Comparison of ENCODE assay signal across 34 mouse cellular contexts in genomic region chr5:120583511-120583910, GRCm38 (mm10). TPM values are rescaled to one million over a fixed set of nuclear protein-coding genes. Genes with fewer than 3 reads are reported as not detected.
DNase-seq lines count a peak whose midpoint lies in the region; ATAC-seq and TF ChIP-seq lines count a peak whose summit lies in the region.
"Had no signal": no experiment of that assay in that cellular context is flagged by ENCODE, and none has a peak within 500 bp of the region (broad histone marks: within the 10 kb centered on the region; RNA-seq: fewer than 3 reads in every experiment).

No protein-coding gene starts in this region.

- peaks cover 35% of the 10 kb centered on the region for H3K36me3 ChIP-seq in intestine, postnatal 0 days (ENCODE audit: control insufficient read depth, insufficient read depth)
- peaks cover 14% of the 10 kb centered on the region for H3K36me3 ChIP-seq in intestine, embryonic 15.5 days
- H3K36me3 ChIP-seq: midbrain, embryonic 15.5 days had no signal

- ATAC-seq in intestine, postnatal 0 days = no peak
- no peak for ATAC-seq in intestine, embryonic 15.5 days
- ATAC-seq in CD4-positive, CD25-positive, alpha-beta regulatory T cell, adult 4 months = peak; percentile 43
- ATAC-seq: forebrain, embryonic 13.5 days; intestine, embryonic 16.5 days; midbrain, embryonic 15.5 days; Patski had no signal

- DNase-seq in 416B (ENCODE audit: low read depth) = peak; percentile 65
- DNase-seq in induced T-regulatory cell, adult 2 months (ENCODE audit: low read depth) = peak; percentile 65
- no peak for DNase-seq in thymus, postnatal 14 days
- no peak for DNase-seq in adrenal gland, adult (ENCODE audit: inconsistent age in 2 of 2, low spot score in 1 of 2)
- DNase-seq in ovary, postnatal 14 days (ENCODE audit: low spot score) = no peak
- DNase-seq: adrenal gland, adult 2 months; adrenal gland, postnatal 36 days; cerebellum, adult 2 months; cerebellum, postnatal 14 days; gastrocnemius, postnatal 36 days; heart, adult 2 months; lung, adult 2 months; lung, postnatal 10 days; right cerebral cortex, adult 18-20 months had no signal

- no peaks in the 10 kb centered on the region for H3K9me3 ChIP-seq in intestine, postnatal 0 days (ENCODE audit: control insufficient read depth)
- no peaks in the 10 kb centered on the region for H3K9me3 ChIP-seq in intestine, embryonic 15.5 days
- H3K9me3 ChIP-seq: forebrain, embryonic 13.5 days; heart, embryonic 12.5 days; limb, embryonic 12.5 days; midbrain, embryonic 10.5 days; midbrain, embryonic 15.5 days had no signal

- H3K4me2 ChIP-seq in intestine, postnatal 0 days (replicated peaks; ENCODE audit: low read depth) = no peak overlapping the region
- H3K4me2 ChIP-seq in intestine, embryonic 15.5 days (replicated peaks) = no peak overlapping the region
- H3K4me2 ChIP-seq: forebrain, embryonic 13.5 days; heart, embryonic 12.5 days; hindbrain, embryonic 14.5 days; limb, embryonic 12.5 days; midbrain, embryonic 15.5 days had no signal

- H3K9ac ChIP-seq in intestine, postnatal 0 days (ENCODE audit: low read depth, low read length) = no peak overlapping the region
- H3K9ac ChIP-seq in intestine, embryonic 15.5 days = no peak overlapping the region
- H3K9ac ChIP-seq: forebrain, embryonic 13.5 days; heart, embryonic 12.5 days; hindbrain, embryonic 14.5 days; limb, embryonic 12.5 days; midbrain, embryonic 15.5 days had no signal

- no peak for TF ChIP-seq CTCF in intestine, postnatal 0 days (IDR thresholded peaks at IDR 0.05; ENCODE audit: low read depth)

- H3K27ac ChIP-seq in intestine, postnatal 0 days (ENCODE audit: low read depth, low read length) = peak overlapping the region; percentile 21; the same call in 1 of the 2 replicates
- H3K27ac ChIP-seq in intestine, embryonic 15.5 days = no peak overlapping the region
- H3K27ac ChIP-seq: forebrain, embryonic 13.5 days; hindbrain, embryonic 14.5 days; left cerebral cortex, adult 2 months; limb, embryonic 12.5 days; midbrain, embryonic 10.5 days; midbrain, embryonic 15.5 days had no signal

- H3K4me1 ChIP-seq in intestine, postnatal 0 days (replicated peaks; ENCODE audit: control insufficient read depth, insufficient read depth, low read length) = peaks cover 9% of the 10 kb centered on the region
- H3K4me1 ChIP-seq in intestine, embryonic 15.5 days (replicated peaks) = peaks cover 53% of the 10 kb centered on the region

- WGBS in intestine, postnatal 0 days = 87% methylated on average over 4 of the region's 4 CpGs
- WGBS in intestine, embryonic 15.5 days = 90% methylated on average over 4 of the region's 4 CpGs

- no peaks in the 10 kb centered on the region for H3K27me3 ChIP-seq in intestine, postnatal 0 days (replicated peaks; ENCODE audit: control insufficient read depth, insufficient read depth, low read length)
- H3K27me3 ChIP-seq in intestine, embryonic 15.5 days (replicated peaks) = no peaks in the 10 kb centered on the region
- H3K27me3 ChIP-seq: forebrain, embryonic 13.5 days; heart, embryonic 12.5 days; limb, embryonic 12.5 days; midbrain, embryonic 15.5 days; Patski had no signal

- H3K4me3 ChIP-seq in intestine, postnatal 0 days (ENCODE audit: low read depth, low read length) = no peak overlapping the region
- no peak overlapping the region for H3K4me3 ChIP-seq in intestine, embryonic 15.5 days (replicated peaks)
- H3K4me3 ChIP-seq: forebrain, embryonic 13.5 days; heart, adult 2 months; heart, embryonic 12.5 days; left cerebral cortex, adult 2 months; limb, embryonic 12.5 days; midbrain, embryonic 10.5 days; midbrain, embryonic 15.5 days had no signal

RNA-seq across cellular contexts. Expression of gene Tpcn1, which starts 5.0 kb away (rescaled TPM):
- polyA plus RNA-seq in intestine, postnatal 0 days (2015; fragmentation: Nextera tagmentation; extraction: Ambion mirVana) = 31.5 and 35.6 TPM in 2 replicates
- 25.3 and 26.8 TPM in 2 replicates for polyA plus RNA-seq in intestine, embryonic 15.5 days (2015; fragmentation: Nextera tagmentation; extraction: Ambion mirVana)
- 10 to 100 TPM; 14.7 to 17.4 TPM for polyA plus RNA-seq in CD4-positive, CD25-positive, alpha-beta regulatory T cell, adult 4 months (2017; shearing (Covaris generic))

RNA-seq across cellular contexts. Expression of gene Iqcd, which starts 5.3 kb away (rescaled TPM):
- 0.30 and 0.47 TPM in 2 replicates for polyA plus RNA-seq in intestine, postnatal 0 days (2015; fragmentation: Nextera tagmentation; extraction: Ambion mirVana)
- polyA plus RNA-seq in intestine, embryonic 15.5 days (2015; fragmentation: Nextera tagmentation; extraction: Ambion mirVana) = 0.28 and 0.40 TPM in 2 replicates
- polyA plus RNA-seq in CD4-positive, CD25-positive, alpha-beta regulatory T cell, adult 4 months (2017; shearing (Covaris generic)) = 1 to 10 TPM in 1 of 2 experiments, under 1 TPM in 1; 0.40 to 1.1 TPM

RNA-seq across cellular contexts. Expression of gene Rita1, which starts 28.9 kb away (rescaled TPM):
- 6.1 and 7.5 TPM in 2 replicates for polyA plus RNA-seq in intestine, postnatal 0 days (2015; fragmentation: Nextera tagmentation; extraction: Ambion mirVana)
- polyA plus RNA-seq in intestine, embryonic 15.5 days (2015; fragmentation: Nextera tagmentation; extraction: Ambion mirVana) = 10.6 and 11.4 TPM in 2 replicates
- 1 to 10 TPM; 2.2 to 6.3 TPM for polyA plus RNA-seq in CD4-positive, CD25-positive, alpha-beta regulatory T cell, adult 4 months (2017; shearing (Covaris generic))

RNA-seq across cellular contexts. Expression of gene Ddx54, which starts 29.0 kb away (rescaled TPM):
- polyA plus RNA-seq in intestine, postnatal 0 days (2015; fragmentation: Nextera tagmentation; extraction: Ambion mirVana) = 19.9 and 20.9 TPM in 2 replicates
- 47.5 and 49.3 TPM in 2 replicates for polyA plus RNA-seq in intestine, embryonic 15.5 days (2015; fragmentation: Nextera tagmentation; extraction: Ambion mirVana)
- polyA plus RNA-seq in CD4-positive, CD25-positive, alpha-beta regulatory T cell, adult 4 months (2017; shearing (Covaris generic)) = 10 to 100 TPM; 14.4 to 18.6 TPM

RNA-seq across cellular contexts. Expression of gene Cfap73, which starts 50.5 kb away (rescaled TPM):
- not detected in 2 replicates for polyA plus RNA-seq in intestine, postnatal 0 days (2015; fragmentation: Nextera tagmentation; extraction: Ambion mirVana)
- polyA plus RNA-seq in intestine, embryonic 15.5 days (2015; fragmentation: Nextera tagmentation; extraction: Ambion mirVana) = not detected in 2 replicates
- not detected for polyA plus RNA-seq in CD4-positive, CD25-positive, alpha-beta regulatory T cell, adult 4 months (2017; shearing (Covaris generic))
- polyA plus RNA-seq: adrenal gland, adult 2 months; embryonic facial prominence, embryonic 11.5 days; forebrain, embryonic 13.5 days; heart, embryonic 12.5 days; heart, postnatal 0 days; intestine, embryonic 16.5 days; kidney, embryonic 14.5 days; limb, embryonic 12.5 days; liver, adult 2 months; midbrain, embryonic 10.5 days; neural tube, embryonic 11.5 days; spleen, adult 2 months; stomach, embryonic 14.5 days; urinary bladder, adult 2 months had no signal

Comparison
In these comparisons a context has a peak if more than half of its experiments do, and no peak if none do; other contexts are left out.
1. DNase-seq: peak in 416B (single experiment) and induced T-regulatory cell, adult 2 months (single experiment); none in thymus, postnatal 14 days (single experiment), adrenal gland, adult (0 of 2) and ovary, postnatal 14 days (single experiment).